Mouse (Mus musculus): ENCODE data around the gene Mob3b. TPM values are rescaled to one million over a fixed set of nuclear protein-coding genes. Genes with fewer than 3 reads are reported as not detected.

The Mob3b gene
- polyA plus RNA-seq, 1 experiment, result 2.6 TPM

DNA sequence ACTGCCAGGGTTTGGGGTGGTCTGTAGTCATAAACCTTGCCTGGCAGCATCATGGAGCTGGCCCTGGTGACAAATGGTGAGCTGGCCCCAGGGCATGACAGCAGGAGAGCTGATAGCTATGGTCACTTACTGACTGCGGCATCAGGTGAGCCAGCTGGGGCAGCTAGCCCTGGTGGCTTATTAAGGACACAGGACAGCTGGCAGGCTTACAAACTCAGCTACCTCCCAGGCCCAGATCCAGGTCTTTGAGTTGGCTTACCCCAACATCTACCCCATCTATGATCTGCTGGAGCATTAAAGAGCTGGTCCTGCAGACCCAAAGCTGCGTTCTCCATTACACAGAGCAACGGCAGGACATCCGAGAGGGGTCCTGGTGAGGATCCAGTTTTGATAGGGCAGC, 23.9 kb downstream of the Mob3b start:
- DNase-seq, result no peak
- WGBS, result 95% methylated on average over 4 of the region's 4 CpGs
- no peak overlapping the region for H3K4me3 ChIP-seq (ENCODE audit: control insufficient read depth, insufficient read depth, low read length)
- no peaks in the 10 kb centered on the region for H3K36me3 ChIP-seq (ENCODE audit: control insufficient read depth, insufficient read depth, low read length)
- no peaks in the 10 kb centered on the region for H3K27me3 ChIP-seq (ENCODE audit: control insufficient read depth, insufficient read depth, low read length)
- H3K27ac ChIP-seq (ENCODE audit: control insufficient read depth, insufficient read depth, low read length), result no peak overlapping the region
- peaks cover 24% of the 10 kb centered on the region for H3K4me1 ChIP-seq (replicated peaks; ENCODE audit: control insufficient read depth, insufficient read depth, low read length)
- no peak for TF ChIP-seq POLR2A (IDR thresholded peaks at IDR 0.05; ENCODE audit: control insufficient read depth, extremely low read depth, insufficient read depth, low read length, poor library complexity)
- no peak for TF ChIP-seq CTCF (IDR thresholded peaks at IDR 0.05; ENCODE audit: borderline replicate concordance, control insufficient read depth, extremely low read depth, insufficient read depth, low read length, poor library complexity)

DNA sequence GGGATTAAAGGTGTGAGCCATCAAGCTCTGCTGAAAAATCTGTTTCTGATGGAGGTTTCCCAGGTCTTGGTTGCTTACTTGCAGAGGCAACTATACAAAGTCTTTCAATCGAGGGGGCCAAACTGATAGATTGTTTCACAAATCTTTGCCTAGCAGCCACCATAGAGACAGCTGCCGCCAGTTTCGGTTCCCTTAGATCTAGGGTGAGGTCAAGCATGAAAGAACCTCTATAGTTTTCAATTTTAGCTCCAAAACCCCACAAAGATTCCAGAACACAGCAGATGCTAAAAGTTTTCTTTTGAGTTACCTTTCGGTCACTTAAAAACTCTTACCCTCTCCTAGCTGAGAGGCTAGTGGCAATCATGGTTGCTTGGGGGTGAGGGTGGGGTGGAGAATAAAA, 25.7 kb downstream of the Mob3b start:
- Histone ChIP-seq H3K4me1 (replicated peaks; ENCODE audit: control insufficient read depth, insufficient read depth, low read length) (peaks cover 11% of the 10 kb centered on the region), H3K27me3 (ENCODE audit: control insufficient read depth, insufficient read depth, low read length) (no peaks in the 10 kb centered on the region), H3K4me3 (ENCODE audit: control insufficient read depth, insufficient read depth, low read length) (no peak overlapping the region), H3K36me3 (ENCODE audit: control insufficient read depth, insufficient read depth, low read length) (no peaks in the 10 kb centered on the region), H3K27ac (ENCODE audit: control insufficient read depth, insufficient read depth, low read length) (no peak overlapping the region)
- WGBS, result 98% methylated on average over 4 of the region's 4 CpGs
- DNase-seq, result no peak
- TF ChIP-seq CTCF (IDR thresholded peaks at IDR 0.05; ENCODE audit: borderline replicate concordance, control insufficient read depth, extremely low read depth, insufficient read depth, low read length, poor library complexity), result no peak
- TF ChIP-seq POLR2A (IDR thresholded peaks at IDR 0.05; ENCODE audit: control insufficient read depth, extremely low read depth, insufficient read depth, low read length, poor library complexity), result no peak

GRCm38 (mm10) chr4:35130411-35130948, 26.8 kb downstream of the Mob3b start:
- TF ChIP-seq POLR2A (IDR thresholded peaks at IDR 0.05; ENCODE audit: control insufficient read depth, extremely low read depth, insufficient read depth, low read length, poor library complexity), result no peak
- TF ChIP-seq CTCF (IDR thresholded peaks at IDR 0.05; ENCODE audit: borderline replicate concordance, control insufficient read depth, extremely low read depth, insufficient read depth, low read length, poor library complexity), result no peak
- Histone ChIP-seq H3K27me3 (ENCODE audit: control insufficient read depth, insufficient read depth, low read length) (no peaks in the 10 kb centered on the region), H3K27ac (ENCODE audit: control insufficient read depth, insufficient read depth, low read length) (no peak overlapping the region), H3K4me1 (replicated peaks; ENCODE audit: control insufficient read depth, insufficient read depth, low read length) (peaks cover 3% of the 10 kb centered on the region; the same call in 1 of the 2 replicates), H3K36me3 (ENCODE audit: control insufficient read depth, insufficient read depth, low read length) (no peaks in the 10 kb centered on the region), H3K4me3 (ENCODE audit: control insufficient read depth, insufficient read depth, low read length) (no peak overlapping the region)
- 23% methylated on average over 6 of the region's 6 CpGs for WGBS
- no peak for DNase-seq

DNA sequence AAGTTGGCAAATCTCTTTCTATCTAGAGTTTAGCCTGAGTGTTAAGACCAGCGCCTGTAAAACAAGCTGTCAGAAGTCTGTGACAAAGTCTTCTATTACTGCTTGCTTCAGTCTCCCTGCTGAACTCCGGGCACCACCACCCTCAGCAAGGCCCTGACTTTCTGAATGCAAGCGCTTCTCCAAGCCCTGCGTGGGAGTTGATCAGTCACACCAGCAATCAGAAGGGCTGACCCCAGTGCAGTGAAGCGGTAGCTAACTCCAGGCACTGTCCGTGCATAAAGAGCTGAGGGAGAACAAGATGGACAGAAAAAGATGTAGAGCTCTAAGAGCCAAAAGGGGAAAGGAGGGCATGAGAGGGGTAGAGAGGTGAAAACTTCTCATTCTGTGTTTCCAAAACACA, 29.5 kb downstream of the Mob3b start:
- Histone ChIP-seq H3K36me3 (ENCODE audit: control insufficient read depth, insufficient read depth, low read length) (no peaks in the 10 kb centered on the region), H3K27ac (ENCODE audit: control insufficient read depth, insufficient read depth, low read length) (no peak overlapping the region), H3K27me3 (ENCODE audit: control insufficient read depth, insufficient read depth, low read length) (no peaks in the 10 kb centered on the region), H3K4me3 (ENCODE audit: control insufficient read depth, insufficient read depth, low read length) (no peak overlapping the region), H3K4me1 (replicated peaks; ENCODE audit: control insufficient read depth, insufficient read depth, low read length) (peaks cover 3% of the 10 kb centered on the region; the same call in 1 of the 2 replicates)
- WGBS, result 97% methylated on average over 6 of the region's 6 CpGs
- TF ChIP-seq POLR2A (IDR thresholded peaks at IDR 0.05; ENCODE audit: control insufficient read depth, extremely low read depth, insufficient read depth, low read length, poor library complexity), result no peak
- TF ChIP-seq CTCF (IDR thresholded peaks at IDR 0.05; ENCODE audit: borderline replicate concordance, control insufficient read depth, extremely low read depth, insufficient read depth, low read length, poor library complexity), result no peak
- no peak for DNase-seq

DNA sequence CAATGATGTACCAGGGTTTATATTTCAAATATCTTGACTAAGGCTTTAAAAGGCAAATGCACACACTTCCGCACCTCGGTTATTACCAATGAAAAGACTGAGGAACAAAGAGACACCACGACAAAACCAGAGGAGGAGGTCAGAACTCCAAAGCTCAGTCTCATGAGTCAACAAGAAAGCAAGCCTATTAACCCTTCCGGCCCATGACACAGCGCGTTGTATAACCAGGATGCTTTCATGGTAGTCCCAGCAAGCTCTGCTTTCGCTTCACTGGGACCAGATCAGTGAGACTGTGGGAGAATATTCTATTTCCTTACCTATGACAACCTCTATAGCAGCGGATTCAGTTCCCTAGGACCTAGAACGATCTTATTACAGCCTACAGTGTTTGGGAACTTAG, 30.5 kb downstream of the Mob3b start:
- no peak overlapping the region for H3K27ac ChIP-seq (ENCODE audit: control insufficient read depth, insufficient read depth, low read length)
- H3K27me3 ChIP-seq (ENCODE audit: control insufficient read depth, insufficient read depth, low read length), result no peaks in the 10 kb centered on the region
- 89% methylated on average over 9 of the region's 9 CpGs for WGBS
- TF ChIP-seq CTCF (IDR thresholded peaks at IDR 0.05; ENCODE audit: borderline replicate concordance, control insufficient read depth, extremely low read depth, insufficient read depth, low read length, poor library complexity) (no peak), POLR2A (IDR thresholded peaks at IDR 0.05; ENCODE audit: control insufficient read depth, extremely low read depth, insufficient read depth, low read length, poor library complexity) (no peak)
- DNase-seq, result no peak
- peaks cover 3% of the 10 kb centered on the region; the same call in 1 of the 2 replicates for H3K4me1 ChIP-seq (replicated peaks; ENCODE audit: control insufficient read depth, insufficient read depth, low read length)
- no peak overlapping the region for H3K4me3 ChIP-seq (ENCODE audit: control insufficient read depth, insufficient read depth, low read length)
- no peaks in the 10 kb centered on the region for H3K36me3 ChIP-seq (ENCODE audit: control insufficient read depth, insufficient read depth, low read length)

- Histone ChIP-seq H3K4me3 (ENCODE audit: control insufficient read depth, insufficient read depth, low read length) (no peak overlapping the region), H3K4me1 (replicated peaks; ENCODE audit: control insufficient read depth, insufficient read depth, low read length) (peaks cover 2% of the 10 kb centered on the region; the same call in 1 of the 2 replicates), H3K27me3 (ENCODE audit: control insufficient read depth, insufficient read depth, low read length) (no peaks in the 10 kb centered on the region), H3K36me3 (ENCODE audit: control insufficient read depth, insufficient read depth, low read length) (no peaks in the 10 kb centered on the region), H3K27ac (ENCODE audit: control insufficient read depth, insufficient read depth, low read length) (no peak overlapping the region)
- no peak for TF ChIP-seq CTCF (IDR thresholded peaks at IDR 0.05; ENCODE audit: borderline replicate concordance, control insufficient read depth, extremely low read depth, insufficient read depth, low read length, poor library complexity)
- no peak for TF ChIP-seq POLR2A (IDR thresholded peaks at IDR 0.05; ENCODE audit: control insufficient read depth, extremely low read depth, insufficient read depth, low read length, poor library complexity)
- 96% methylated on average over 5 of the region's 6 CpGs for WGBS
- DNase-seq, result no peak
These were observed 31.9 kb downstream of the Mob3b start for GRCm38 (mm10) chr4:35125299-35125777.

GRCm38 (mm10) chr4:35124027-35124426, 33.3 kb downstream of the Mob3b start:
- DNase-seq, result no peak
- no peaks in the 10 kb centered on the region for H3K4me1 ChIP-seq (replicated peaks; ENCODE audit: control insufficient read depth, insufficient read depth, low read length)
- no peaks in the 10 kb centered on the region for H3K27me3 ChIP-seq (ENCODE audit: control insufficient read depth, insufficient read depth, low read length)
- no peak overlapping the region for H3K4me3 ChIP-seq (ENCODE audit: control insufficient read depth, insufficient read depth, low read length)
- no peaks in the 10 kb centered on the region for H3K36me3 ChIP-seq (ENCODE audit: control insufficient read depth, insufficient read depth, low read length)
- WGBS, result 96% methylated on average over 11 of the region's 11 CpGs
- TF ChIP-seq POLR2A (IDR thresholded peaks at IDR 0.05; ENCODE audit: control insufficient read depth, extremely low read depth, insufficient read depth, low read length, poor library complexity), result no peak
- TF ChIP-seq CTCF (IDR thresholded peaks at IDR 0.05; ENCODE audit: borderline replicate concordance, control insufficient read depth, extremely low read depth, insufficient read depth, low read length, poor library complexity), result no peak
- H3K27ac ChIP-seq (ENCODE audit: control insufficient read depth, insufficient read depth, low read length), result no peak overlapping the region
